Mouse (Mus musculus) liver, embryonic 15.5 days (tissue): ENCODE measurements around the gene Mcoln1. TPM values are rescaled to one million over a fixed set of nuclear protein-coding genes. Genes with fewer than 3 reads are reported as not detected.
A peak's percentile ranks its signal among the peaks of the same experiment; 100 is the strongest.

Source experiments
- ATAC-seq: fragments of 200-750 bp; cut with Nextera tagmentation; 2 replicates; pipeline ENCODE4 v1.8.0; 2017; ENCODE audit warnings: moderate number of reproducible peaks, mild to moderate bottlenecking, moderate library complexity; ENCODE audit not compliant: insufficient read depth
- H3K27ac ChIP-seq: fragments of 300-500 bp; sonication (generic); replicated peaks from 2 replicates; pipeline ENCODE4 v1.5.1; 2015; ENCODE audit warnings: mild to moderate bottlenecking, inconsistent platforms
- H3K27me3 ChIP-seq: fragments of 300-500 bp; sonication (generic); 2 replicates; pipeline ENCODE4 v1.6.1; 2015; ENCODE audit warnings: mild to moderate bottlenecking, inconsistent platforms
- H3K36me3 ChIP-seq: fragments of 300-500 bp; sonication (generic); replicated peaks from 2 replicates; pipeline ENCODE4 v1.6.1; 2015; ENCODE audit warnings: moderate library complexity, mild to moderate bottlenecking, inconsistent platforms
- H3K4me1 ChIP-seq: fragments of 300-500 bp; sonication (generic); replicated peaks from 2 replicates; pipeline ENCODE4 v1.6.1; 2015; ENCODE audit warnings: inconsistent platforms
- H3K4me2 ChIP-seq: fragments of 300-500 bp; sonication (generic); 2 replicates; pipeline ENCODE4 v1.6.1; 2015; ENCODE audit warnings: moderate library complexity, mild to moderate bottlenecking, inconsistent platforms
- H3K4me3 ChIP-seq: fragments of 300-500 bp; sonication (generic); replicated peaks from 2 replicates; pipeline ENCODE4 v1.5.1; 2015; ENCODE audit warnings: mild to moderate bottlenecking, inconsistent platforms
- H3K9ac ChIP-seq: fragments of 300-500 bp; sonication (generic); 2 replicates; pipeline ENCODE4 v1.6.1; 2015; ENCODE audit warnings: moderate library complexity, mild to moderate bottlenecking, inconsistent platforms
- H3K9me3 ChIP-seq: fragments of 300-500 bp; sonication (generic); replicated peaks from 2 replicates; pipeline ENCODE4 v1.6.1; 2016; ENCODE audit warnings: inconsistent platforms
- WGBS: fragments of 180-500 bp; shearing (Covaris S2); methylation state at CpG from one replicate; pipeline ENCODE4 v1.1.7; 2015; ENCODE audit warnings: mixed read lengths; ENCODE audit not compliant: insufficient replicate concordance; 5-methylcytosine and 5-hydroxymethylcytosine counted together
- polyA plus RNA-seq: library from polyadenylated mRNA; unstranded; fragments of >200 nt; fragmentation: Nextera tagmentation; extraction: Ambion mirVana; gene quantifications from 2 replicates; pipeline ENCODE4 v1.2.1, GENCODE M21; 2015

Gene Mcoln1
- polyA plus RNA-seq, 1 experiment from 2014 or later, result 21.4 TPM

- no peak overlapping the region for H3K4me2 ChIP-seq
- H3K4me3 ChIP-seq, result no peak overlapping the region
- peaks cover 32% of the 10 kb centered on the region for H3K27me3 ChIP-seq
- H3K27ac ChIP-seq, result no peak overlapping the region
- no peak overlapping the region for H3K9ac ChIP-seq
- 47% methylated on average over 4 of the region's 4 CpGs for WGBS
- H3K4me1 ChIP-seq, result peaks cover 13% of the 10 kb centered on the region; the same call in 1 of the 2 replicates
- no peak for ATAC-seq
- H3K36me3 ChIP-seq, result no peaks in the 10 kb centered on the region
- H3K9me3 ChIP-seq, result no peaks in the 10 kb centered on the region
Measured at GRCm38 (mm10) chr8:3480221-3480785, 20.0 kb upstream of the Mcoln1 start.

- Histone ChIP-seq H3K36me3 (no peaks in the 10 kb centered on the region), H3K9ac (no peak overlapping the region), H3K27me3 (peaks cover 20% of the 10 kb centered on the region), H3K4me3 (no peak overlapping the region), H3K4me2 (0 out of 2 replicates have a peak overlapping the region, but pooled peaks have one; percentile 7), H3K9me3 (no peaks in the 10 kb centered on the region), H3K27ac (no peak overlapping the region), H3K4me1 (0 out of 2 replicates have a peak, but pooled peaks cover 6% of the 10 kb centered on the region)
- no peak for ATAC-seq
- 46% methylated on average over 5 of the region's 5 CpGs for WGBS
Measured at GRCm38 (mm10) chr8:3481605-3482004, 18.7 kb upstream of the Mcoln1 start.

GRCm38 (mm10) chr8:3482240-3482740, 18.0 kb upstream of the Mcoln1 start:
- Histone ChIP-seq H3K27me3 (peaks cover 19% of the 10 kb centered on the region), H3K9ac (no peak overlapping the region), H3K4me1 (0 out of 2 replicates have a peak, but pooled peaks cover 6% of the 10 kb centered on the region), H3K9me3 (no peaks in the 10 kb centered on the region), H3K4me2 (no peak overlapping the region), H3K4me3 (no peak overlapping the region), H3K27ac (no peak overlapping the region), H3K36me3 (no peaks in the 10 kb centered on the region)
- WGBS, result 71% methylated on average over 22 of the region's 22 CpGs
- ATAC-seq, result no peak

GRCm38 (mm10) chr8:3483546-3483945, 16.7 kb upstream of the Mcoln1 start:
- Histone ChIP-seq H3K36me3 (no peaks in the 10 kb centered on the region), H3K4me1 (0 out of 2 replicates have a peak, but pooled peaks cover 6% of the 10 kb centered on the region), H3K4me3 (no peak overlapping the region), H3K27me3 (peaks cover 9% of the 10 kb centered on the region), H3K27ac (no peak overlapping the region), H3K9ac (no peak overlapping the region), H3K9me3 (no peaks in the 10 kb centered on the region), H3K4me2 (no peak overlapping the region)
- ATAC-seq, result no peak
- WGBS, result 28% methylated on average over 7 of the region's 7 CpGs

DNA sequence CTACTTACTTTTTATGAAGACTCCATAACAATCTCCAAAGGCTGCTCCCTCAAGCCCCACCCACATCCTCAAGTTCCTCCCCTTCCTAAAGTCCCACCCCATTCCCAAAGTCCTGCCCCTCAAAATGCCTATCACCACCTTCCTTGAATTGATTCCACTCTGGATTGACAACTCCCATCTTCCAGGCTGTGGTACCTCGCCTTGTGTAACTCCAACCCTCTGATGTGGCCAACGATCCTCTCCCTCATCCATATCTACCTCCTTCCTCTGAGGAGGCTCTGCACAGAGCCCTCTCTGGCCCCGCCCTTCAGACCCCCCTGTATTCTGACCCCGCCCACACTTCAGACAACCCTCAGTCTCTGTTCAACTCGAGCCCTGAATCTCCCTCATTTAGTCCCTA, 15.1 kb upstream of the Mcoln1 start:
- Histone ChIP-seq H3K27me3 (peaks cover 9% of the 10 kb centered on the region), H3K4me2 (no peak overlapping the region), H3K36me3 (no peaks in the 10 kb centered on the region), H3K9me3 (no peaks in the 10 kb centered on the region), H3K4me1 (0 out of 2 replicates have a peak, but pooled peaks cover 6% of the 10 kb centered on the region), H3K4me3 (no peak overlapping the region), H3K9ac (no peak overlapping the region), H3K27ac (no peak overlapping the region)
- ATAC-seq, result no peak
- 26% methylated on average over 5 of the region's 5 CpGs for WGBS

- peak within 1 kb of the TSS; percentile 71 for H3K9ac ChIP-seq
- under 1% methylated on average over 64 of the region's 64 CpGs for WGBS
- H3K36me3 ChIP-seq, result peaks cover 11% of the 10 kb centered on the region
- peaks cover 28% of the 10 kb centered on the region for H3K4me1 ChIP-seq
- H3K27ac ChIP-seq, result 0 out of 2 replicates have a peak within 1 kb of the TSS, but pooled peaks have one; percentile 20
- H3K27me3 ChIP-seq, result peaks cover 16% of the 10 kb centered on the region
- peak; percentile 67 for ATAC-seq
- H3K4me3 ChIP-seq, result peak within 1 kb of the TSS; percentile 70
- H3K4me2 ChIP-seq, result peak within 1 kb of the TSS; percentile 83
- H3K9me3 ChIP-seq, result no peaks in the 10 kb centered on the region
Measured at GRCm38 (mm10) chr8:3492901-3493844, 7.1 kb upstream of the Mcoln1 start, which contains the start of gene Zfp358. TSS of gene Zfp358 (plus strand) at chr8:3493138.

GRCm38 (mm10) chr8:3493845-3494208, 6.4 kb upstream of the Mcoln1 start:
- WGBS, result 26% methylated on average over 6 of the region's 6 CpGs
- peaks cover 28% of the 10 kb centered on the region for H3K4me1 ChIP-seq
- peak overlapping the region; percentile 83 for H3K4me2 ChIP-seq
- H3K27ac ChIP-seq, result no peak overlapping the region
- H3K4me3 ChIP-seq, result peak overlapping the region; percentile 70
- H3K36me3 ChIP-seq, result peaks cover 11% of the 10 kb centered on the region
- no peaks in the 10 kb centered on the region for H3K9me3 ChIP-seq
- ATAC-seq, result no peak
- H3K27me3 ChIP-seq, result peaks cover 16% of the 10 kb centered on the region
- H3K9ac ChIP-seq, result peak overlapping the region; percentile 71

DNA sequence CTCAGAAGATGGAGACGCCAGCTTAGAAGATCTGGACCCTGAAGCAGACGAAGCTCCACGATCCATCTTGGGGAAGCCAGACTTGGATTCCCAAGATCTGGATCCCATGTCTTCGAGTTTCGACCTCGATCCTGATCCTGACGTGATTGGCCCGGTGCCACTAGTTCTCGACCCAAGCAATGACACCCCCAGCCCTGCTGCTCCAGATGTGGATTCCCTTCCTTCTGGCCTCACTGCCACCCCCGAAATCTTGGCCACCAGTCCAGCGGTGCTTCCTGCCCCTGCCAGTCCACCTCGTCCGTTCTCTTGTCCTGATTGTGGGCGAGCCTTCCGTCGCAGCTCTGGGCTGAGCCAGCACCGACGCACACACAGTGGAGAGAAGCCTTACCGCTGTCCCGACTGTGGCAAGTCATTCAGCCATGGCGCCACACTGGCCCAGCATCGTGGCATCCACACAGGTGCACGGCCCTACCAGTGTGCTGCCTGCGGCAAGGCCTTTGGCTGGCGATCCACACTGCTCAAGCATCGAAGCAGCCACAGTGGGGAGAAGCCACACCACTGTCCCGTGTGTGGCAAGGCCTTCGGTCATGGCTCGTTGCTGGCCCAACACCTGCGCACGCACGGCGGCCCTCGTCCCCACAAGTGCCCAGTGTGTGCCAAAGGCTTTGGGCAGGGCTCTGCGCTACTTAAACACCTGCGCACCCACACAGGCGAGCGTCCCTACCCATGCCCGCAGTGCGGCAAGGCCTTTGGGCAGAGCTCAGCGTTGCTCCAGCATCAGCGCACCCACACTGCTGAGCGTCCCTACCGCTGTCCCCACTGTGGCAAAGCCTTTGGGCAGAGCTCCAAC, 4.5 kb upstream of the Mcoln1 start:
- Histone ChIP-seq H3K4me3 (no peak overlapping the region), H3K9ac (no peak overlapping the region), H3K27me3 (peaks cover 16% of the 10 kb centered on the region), H3K4me2 (no peak overlapping the region), H3K27ac (no peak overlapping the region), H3K4me1 (peaks cover 41% of the 10 kb centered on the region), H3K36me3 (peaks cover 11% of the 10 kb centered on the region), H3K9me3 (no peaks in the 10 kb centered on the region)
- ATAC-seq, result no peak
- whole genome bisulfite sequencing, result 86% methylated on average over 44 of the region's 44 CpGs

GRCm38 (mm10) chr8:3496428-3496748, 3.9 kb upstream of the Mcoln1 start:
- H3K4me1 ChIP-seq, result peaks cover 47% of the 10 kb centered on the region
- 82% methylated on average over 15 of the region's 15 CpGs for WGBS

GRCm38 (mm10) chr8:3498583-3498982, 1.7 kb upstream of the Mcoln1 start:
- 77% methylated on average over 3 of the region's 3 CpGs for WGBS
- H3K27me3 ChIP-seq, result no peaks in the 10 kb centered on the region
- H3K36me3 ChIP-seq, result peaks cover 11% of the 10 kb centered on the region
- H3K9ac ChIP-seq, result no peak overlapping the region
- peaks cover 46% of the 10 kb centered on the region for H3K4me1 ChIP-seq
- no peaks in the 10 kb centered on the region for H3K9me3 ChIP-seq
- ATAC-seq, result no peak
- no peak overlapping the region for H3K27ac ChIP-seq
- no peak overlapping the region for H3K4me3 ChIP-seq
- H3K4me2 ChIP-seq, result no peak overlapping the region

More at GRCm38 (mm10) chr8:3496428-3496748, 3.9 kb upstream of the Mcoln1 start:
- ATAC-seq, result no peak
- Histone ChIP-seq H3K27me3 (peaks cover 16% of the 10 kb centered on the region), H3K4me2 (no peak overlapping the region), H3K9ac (no peak overlapping the region), H3K27ac (no peak overlapping the region), H3K9me3 (no peaks in the 10 kb centered on the region), H3K36me3 (peaks cover 11% of the 10 kb centered on the region), H3K4me3 (no peak overlapping the region)
